Mouse (Mus musculus) adrenal gland, postnatal 4 days (tissue): ENCODE data around the gene Olfr987. TPM values are rescaled to one million over a fixed set of nuclear protein-coding genes. Genes with fewer than 3 reads are reported as not detected.
"Not testable (repeated sequence)": the region's sequence is repeated elsewhere in the genome, so short reads cannot be mapped to it uniquely, and the experiment has no call there.

Experiments
- DNase-seq, 2 experiments: peaks; one replicate each; pipeline ENCODE4 v3.0.0; 2021 to 2022; ENCODE audit warnings: low spot score in 2 of 2, mixed read lengths in 2 of 2
- long read RNA-seq, 2 experiments: library from polyadenylated mRNA; stranded (forward); transcript quantifications; one replicate each; pipeline ENCODE4 v2.0.0; 2021
- total RNA-seq, 2 experiments: library from RNA; stranded (reverse); gene quantifications; 2 replicates each; pipeline ENCODE4 v1.2.3; 2021

Olfr987 gene
- not detected for total RNA-seq
- long read RNA-seq, experiment 1 = 0 reads
- long read RNA-seq, experiment 2 = 0 reads

DNA sequence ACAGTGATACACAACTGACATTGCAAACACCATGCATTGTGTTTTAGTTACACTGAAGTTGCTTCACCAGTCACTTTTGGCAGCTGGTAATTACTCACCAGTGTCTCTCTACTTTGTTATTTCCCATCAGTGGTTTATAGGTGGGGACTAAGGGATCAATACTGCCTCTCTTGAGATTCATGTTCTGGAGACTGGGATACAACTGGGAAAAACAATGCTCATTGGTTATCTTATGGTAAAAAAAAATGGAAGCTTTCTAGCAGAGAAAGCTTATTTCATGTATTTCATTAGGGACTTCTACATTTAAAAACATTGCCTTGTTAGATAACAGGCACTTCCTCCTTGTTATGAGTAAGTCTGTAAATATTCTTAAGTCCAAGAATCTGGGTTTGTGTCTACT is at the start of gene Olfr987:
Olfr987 (minus strand) TSS at position 101 of the 400 bp plus-strand sequence.
- DNase-seq = not testable (repeated sequence)

- not testable (repeated sequence) for DNase-seq
These were observed 24.0 kb upstream of the Olfr987 start, which contains the start of gene Olfr988 for GRCm38 (mm10) chr2:85363127-85363526. Olfr988 (minus strand) TSS chr2:85363227.

DNA sequence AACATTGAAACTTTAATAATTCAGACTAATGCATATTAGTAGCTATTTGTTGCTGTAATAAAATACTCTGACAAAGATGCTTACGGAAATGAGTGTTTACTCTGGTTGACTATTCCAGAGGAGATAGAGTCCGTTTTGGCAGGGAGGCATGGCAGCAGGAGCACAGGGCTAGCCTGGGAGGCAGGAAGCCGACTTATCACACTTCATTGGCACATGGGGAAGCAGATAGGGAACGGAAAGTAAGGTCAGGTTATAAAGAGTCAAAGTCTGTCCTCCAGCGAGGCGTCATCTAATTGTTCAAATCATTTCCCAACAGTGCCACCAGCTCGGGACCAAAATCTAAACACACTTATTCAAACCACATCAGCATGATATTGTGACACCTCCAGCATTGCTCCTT is 857 bp upstream of the Olfr987 start:
- no peak for DNase-seq

GRCm38 (mm10) chr2:85319106-85319505 is 20.0 kb downstream of the Olfr987 start:
- no peak for DNase-seq

DNA sequence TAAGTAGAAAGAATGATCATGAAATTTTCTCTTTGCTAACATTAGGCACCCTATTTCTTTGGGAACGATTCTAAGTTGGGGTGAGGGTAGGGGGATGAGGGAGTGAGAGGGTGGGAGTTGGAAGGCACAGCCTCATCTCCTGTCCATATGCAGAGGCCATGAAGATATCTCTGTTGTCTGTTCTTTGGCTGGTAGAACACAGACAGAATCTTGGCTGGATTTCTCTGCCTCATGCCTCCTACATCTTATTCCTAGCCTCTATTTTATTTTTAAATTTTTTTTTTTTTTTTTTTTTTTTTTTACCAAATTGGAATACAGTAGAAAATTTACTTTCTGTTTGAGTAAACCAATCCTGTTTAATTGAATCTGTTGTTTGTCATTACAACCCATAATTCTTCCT is 53.7 kb downstream of the Olfr987 start:
- no peak for DNase-seq

DNA sequence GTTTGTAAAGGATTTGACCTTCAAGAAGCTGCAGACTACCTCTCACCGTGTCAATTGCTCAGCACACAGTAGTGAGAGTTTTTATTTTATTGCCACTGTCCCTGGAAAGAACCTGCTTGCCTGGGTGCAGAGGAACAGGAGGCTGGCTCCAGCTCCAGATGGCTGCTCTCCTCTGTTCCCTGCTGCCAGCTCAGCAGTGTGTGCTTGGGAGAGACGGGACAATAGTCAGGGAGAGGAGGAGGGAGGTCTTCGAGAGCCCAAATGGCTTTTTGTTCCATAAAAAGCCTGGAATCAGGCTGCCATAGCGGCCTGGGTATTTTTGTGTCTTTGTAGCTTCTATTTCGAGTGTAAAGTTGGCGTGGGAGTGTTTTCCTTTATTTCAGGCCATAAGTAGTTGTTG is 54.5 kb downstream of the Olfr987 start:
- DNase-seq = no peak

DNA sequence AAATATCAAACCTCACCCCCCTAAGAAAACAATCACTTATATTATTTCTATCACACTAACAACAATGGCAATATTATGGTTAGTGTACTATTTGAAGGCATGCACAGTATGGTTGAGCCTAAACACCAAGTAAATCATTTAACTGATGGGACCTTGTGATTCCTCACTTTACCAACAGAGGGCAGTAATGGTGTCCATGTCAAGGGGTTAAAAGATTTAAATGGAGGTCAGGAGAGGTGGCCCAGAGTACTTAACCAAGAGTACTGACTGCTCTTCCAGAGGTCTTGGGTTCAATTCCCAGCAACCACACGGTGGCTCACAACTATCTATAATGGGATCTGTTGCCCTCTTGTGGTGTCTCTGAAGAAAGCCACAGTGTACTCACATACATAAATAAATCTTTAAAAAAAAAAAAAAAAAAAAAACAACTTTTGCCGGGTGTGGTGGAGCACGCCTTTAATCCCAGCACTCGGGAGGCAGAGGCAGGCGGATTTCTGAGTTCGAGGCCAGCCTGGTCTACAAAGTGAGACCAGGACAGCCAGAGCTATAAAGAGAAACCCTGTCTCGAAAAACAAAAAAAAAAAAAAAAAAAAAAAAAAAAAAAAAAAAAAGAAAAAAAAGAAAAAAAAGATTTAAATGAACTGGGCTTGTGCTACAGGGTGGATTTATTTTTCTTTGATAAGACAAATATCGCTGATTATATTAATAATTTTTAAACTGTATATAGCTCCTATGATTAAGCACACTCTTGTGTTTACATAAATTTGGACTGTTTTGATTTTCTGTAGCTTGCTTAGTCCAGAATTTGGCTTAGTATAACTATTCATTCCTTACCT is 55.3 kb downstream of the Olfr987 start:
- DNase-seq = no peak

GRCm38 (mm10) chr2:85281023-85281422 is 58.1 kb downstream of the Olfr987 start:
- no peak for DNase-seq

Other genes with a start within 250 kb of the Olfr987 start
- 10 to 100 TPM; 94.0 to 99.4 TPM for gene Aplnr, start 203.1 kb downstream of the Olfr987 start, total RNA-seq
- gene Lrrc55, start 142.1 kb downstream of the Olfr987 start, total RNA-seq = 10 to 100 TPM; 13.2 to 14.9 TPM
- gene Olfr988, start 23.9 kb upstream of the Olfr987 start, total RNA-seq = not detected
- not detected for gene Olfr992, start 70.2 kb upstream of the Olfr987 start, total RNA-seq
- not detected for gene Olfr993, start 75.6 kb upstream of the Olfr987 start, total RNA-seq
- gene Olfr994, start 97.1 kb upstream of the Olfr987 start, total RNA-seq = not detected
- not detected for gene Olfr995, start 104.3 kb upstream of the Olfr987 start, total RNA-seq
- under 1 TPM; 0.34 to 0.48 TPM for gene 4833423E24Rik, start 179.7 kb upstream of the Olfr987 start, total RNA-seq
- not detected for gene Olfr996, start 239.9 kb upstream of the Olfr987 start, total RNA-seq
- not detected for gene Olfr998, start 249.6 kb upstream of the Olfr987 start, total RNA-seq